Mouse (Mus musculus) CH12.LX (cell line): ENCODE results near the gene Pkib. TPM values are rescaled to one million over a fixed set of nuclear protein-coding genes. Genes with fewer than 3 reads are reported as not detected.

Source experiments
- DNase-seq: peaks from one replicate; pipeline ENCODE4 v3.0.0-alpha.2; 2013; ENCODE audit errors: extremely low read depth
- H3K27ac ChIP-seq: 2 replicates; pipeline ENCODE4 v1.5.1; 2012; ENCODE audit warnings: low read depth, mild to moderate bottlenecking, control low read depth, moderate library complexity; ENCODE audit not compliant: insufficient read depth
- H3K27me3 ChIP-seq: replicated peaks from 2 replicates; pipeline ENCODE3; 2012; ENCODE audit warnings: inconsistent platforms
- H3K36me3 ChIP-seq, 2 experiments: replicated peaks in 1 of 2; 2 replicates each; pipeline versions ENCODE3 to v1.6.1; 2012; ENCODE audit warnings: inconsistent platforms in 1 of 2, low read length in 1 of 2, mild to moderate bottlenecking in 1 of 2, mixed read lengths in 1 of 2, moderate library complexity in 1 of 2; ENCODE audit not compliant: control insufficient read depth in 1 of 2, insufficient read depth in 1 of 2
- H3K4me1 ChIP-seq, 2 experiments: 2 replicates each; pipeline ENCODE4 v1.6.1; 2012; ENCODE audit warnings: inconsistent platforms in 1 of 2, moderate library complexity in 1 of 2; ENCODE audit not compliant: insufficient read depth in 2 of 2, control insufficient read depth in 1 of 2
- H3K4me2 ChIP-seq: 2 replicates; pipeline ENCODE4 v1.6.1; 2012; ENCODE audit warnings: low read depth, mild to moderate bottlenecking, control low read depth; ENCODE audit not compliant: poor library complexity, insufficient read depth, severe bottlenecking
- H3K4me3 ChIP-seq, 3 experiments: fragments of 150-350 bp in 1 of 3; sonication (generic) in 1 of 3; replicated peaks in 1 of 3; 2 replicates each; pipeline versions ENCODE3 to v1.5.1; 2011 to 2012; ENCODE audit warnings: low read depth in 2 of 3, low read length in 2 of 3, mild to moderate bottlenecking in 2 of 3, moderate library complexity in 2 of 3, control low read depth in 1 of 3, improper control_type of control experiment in 1 of 3, inconsistent platforms in 1 of 3, mixed read lengths in 1 of 3; ENCODE audit not compliant: poor library complexity in 1 of 3
- H3K79me2 ChIP-seq: replicated peaks from 2 replicates; pipeline ENCODE4 v1.6.1; 2012; ENCODE audit warnings: mild to moderate bottlenecking, moderate library complexity; ENCODE audit not compliant: control insufficient read depth, poor library complexity, insufficient read depth, severe bottlenecking; ENCODE audit errors: extremely low read depth
- H3K9ac ChIP-seq: 2 replicates; pipeline ENCODE4 v1.6.1; 2012; ENCODE audit warnings: low read depth, mild to moderate bottlenecking, control low read depth, moderate library complexity; ENCODE audit not compliant: insufficient read depth
- H3K9me3 ChIP-seq: replicated peaks from 2 replicates; pipeline ENCODE3; 2012; ENCODE audit warnings: low read length, inconsistent platforms, mixed read lengths
- CHD1 ChIP-seq: IDR thresholded peaks from 2 replicates; pipeline ENCODE4 v1.6.1; 2012; ENCODE audit warnings: low read depth, low read length, improper control_type of control experiment, inconsistent platforms
- CTCF ChIP-seq, 2 experiments: IDR thresholded peaks in 1 of 2; conservative IDR thresholded peaks in 1 of 2; 2 replicates each; pipeline ENCODE4 v1.5.1; 2011 to 2012; ENCODE audit warnings: low read depth in 2 of 2, low read length in 2 of 2, improper control_type of control experiment in 1 of 2, inconsistent platforms in 1 of 2, mild to moderate bottlenecking in 1 of 2, moderate library complexity in 1 of 2
- ELF1 ChIP-seq: IDR thresholded peaks from 2 replicates; pipeline ENCODE4 v1.6.1; 2014; ENCODE audit warnings: low read depth, mild to moderate bottlenecking, inconsistent platforms, low read length, improper control_type of control experiment
- EP300 ChIP-seq: IDR thresholded peaks from 2 replicates; pipeline ENCODE4 v1.6.1; 2011; ENCODE audit warnings: low read length, improper control_type of control experiment
- ETS1 ChIP-seq: conservative IDR thresholded peaks from 2 replicates; pipeline ENCODE4 v1.6.1; 2012; ENCODE audit warnings: low read depth, mild to moderate bottlenecking, inconsistent platforms, low read length, improper control_type of control experiment, moderate library complexity
- GABPA ChIP-seq: IDR thresholded peaks from 2 replicates; pipeline ENCODE4 v1.6.1; 2012; ENCODE audit warnings: low read depth, low read length, improper control_type of control experiment, inconsistent platforms; ENCODE audit not compliant: insufficient replicate concordance
- HCFC1 ChIP-seq: IDR thresholded peaks from 2 replicates; pipeline ENCODE4 v1.6.1; 2012; ENCODE audit warnings: low read depth, mild to moderate bottlenecking, inconsistent platforms, low read length, improper control_type of control experiment
- IRF4 ChIP-seq: IDR thresholded peaks from 2 replicates; pipeline ENCODE4 v1.6.1; 2014; ENCODE audit warnings: low read depth, mild to moderate bottlenecking, inconsistent platforms, low read length, improper control_type of control experiment
- KAT2A ChIP-seq: IDR thresholded peaks from 2 replicates; pipeline ENCODE4 v1.6.1; 2012; ENCODE audit warnings: low read length, improper control_type of control experiment, inconsistent platforms; ENCODE audit not compliant: insufficient replicate concordance
- MAX ChIP-seq: IDR thresholded peaks from 2 replicates; pipeline ENCODE4 v1.6.1; 2011; ENCODE audit warnings: low read length, improper control_type of control experiment
- MAZ ChIP-seq: IDR thresholded peaks from 2 replicates; pipeline ENCODE4 v1.6.1; 2012; ENCODE audit warnings: low read depth, mild to moderate bottlenecking, inconsistent platforms, low read length, improper control_type of control experiment, moderate library complexity
- MEF2A ChIP-seq: IDR thresholded peaks from 2 replicates; pipeline ENCODE4 v1.6.1; 2014; ENCODE audit warnings: low read depth, mild to moderate bottlenecking, inconsistent platforms, low read length, improper control_type of control experiment, borderline replicate concordance
- MYC ChIP-seq: IDR thresholded peaks from 2 replicates; pipeline ENCODE4 v1.6.1; 2011; ENCODE audit warnings: low read depth, mild to moderate bottlenecking, improper control_type of control experiment, low read length
- POLR2A ChIP-seq: IDR thresholded peaks from 2 replicates; pipeline ENCODE4 v1.6.1; 2011; ENCODE audit warnings: low read depth, mild to moderate bottlenecking, improper control_type of control experiment, low read length
- TBP ChIP-seq: conservative IDR thresholded peaks from 2 replicates; pipeline ENCODE4 v1.6.1; 2011; ENCODE audit warnings: low read depth, low read length, improper control_type of control experiment
- UBTF ChIP-seq: IDR thresholded peaks from 2 replicates; pipeline ENCODE4 v1.6.1; 2012; ENCODE audit warnings: low read depth, mild to moderate bottlenecking, inconsistent platforms, low read length, improper control_type of control experiment, moderate library complexity
- USF1 ChIP-seq: IDR thresholded peaks from 2 replicates; pipeline ENCODE4 v1.6.1; 2014; ENCODE audit warnings: low read depth, mild to moderate bottlenecking, inconsistent platforms, low read length, improper control_type of control experiment
- ZC3H11A ChIP-seq: IDR thresholded peaks from 2 replicates; pipeline ENCODE4 v1.6.1; 2012; ENCODE audit warnings: low read depth, mild to moderate bottlenecking, inconsistent platforms, low read length, improper control_type of control experiment
- ZMIZ1 ChIP-seq: IDR thresholded peaks from 2 replicates; pipeline ENCODE4 v1.6.1; 2012; ENCODE audit warnings: low read depth, mild to moderate bottlenecking, inconsistent platforms, low read length, improper control_type of control experiment
- ZNF384 ChIP-seq: IDR thresholded peaks from 2 replicates; pipeline ENCODE4 v1.6.1; 2012; ENCODE audit warnings: low read depth, low read length, improper control_type of control experiment, inconsistent platforms
- dilution Hi-C: fragments of 300-500 bp; cut with MboI; formaldehyde crosslinking; loops from 2 replicates; pipeline ENCODE4 v1.14.3; 2020; ENCODE audit warnings: low sequenced_read_pairs; ENCODE audit not compliant: extremely low pct_unique_long_range_greater_than_20kb, extremely low pct_ligation_motif_present
- in situ Hi-C: fragments of 300-500 bp; cut with MboI; formaldehyde crosslinking; loops from 3 replicates; pipeline ENCODE4 v1.14.3; 2019; ENCODE audit warnings: low sequenced_read_pairs, low pct_ligation_motif_present, low pct_unique_long_range_greater_than_20kb, mixed read lengths
- polyA plus RNA-seq: library from polyadenylated mRNA; unstranded; fragments of >175 nt; gene quantifications from 2 replicates; pipeline ENCODE4 v1.2.1, GENCODE M21; 2012; ENCODE audit warnings: low read depth; ENCODE audit not compliant: insufficient read length
- total RNA-seq, 2 experiments: library from RNA; depleted of rRNA; stranded (reverse); fragments of 300-350 nt in 1 of 2; fragments of >200 nt in 1 of 2; gene quantifications; 2 replicates each; pipeline ENCODE4 v1.2.3; 2012 to 2014

The Pkib gene
- total and polyA plus RNA-seq, 3 experiments = 1.3 to 4.1 (median 1.9) TPM

DNA sequence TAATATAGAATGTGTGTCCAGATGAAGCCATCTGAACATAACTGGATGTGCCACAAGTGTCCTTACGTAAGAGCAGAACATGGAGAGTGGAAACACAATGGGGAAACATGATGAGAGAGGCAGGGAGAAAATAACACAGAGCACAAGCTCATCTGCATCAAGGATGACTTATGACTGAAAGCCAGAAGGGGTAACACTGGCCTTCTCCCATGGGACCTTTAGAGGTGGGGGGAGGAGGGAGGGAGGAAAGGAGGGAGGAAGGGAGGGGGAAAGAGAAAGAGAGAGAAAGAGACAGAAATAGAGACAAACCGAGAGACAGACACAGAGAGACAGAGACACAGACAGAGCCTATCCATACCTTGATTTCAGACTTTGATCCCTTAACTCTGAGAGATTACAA lies 4.0 kb upstream of the Pkib start:
- TF ChIP-seq POLR2A (no peak), ELF1 (no peak), TBP (no peak), USF1 (no peak), ZNF384 (no peak), MAZ (peak; percentile 93), UBTF (no peak), MEF2A (0 out of 2 replicates have a peak, but pooled peaks have one; percentile 23), KAT2A (no peak), ETS1 (peak; percentile 32; the same call in 1 of the 2 replicates), ZMIZ1 (no peak), MYC (no peak), GABPA (no peak), EP300 (no peak), ZC3H11A (no peak), IRF4 (peak; percentile 20; the same call in 1 of the 2 replicates), HCFC1 (no peak)
- no peaks in the 10 kb centered on the region for H3K27me3 ChIP-seq
- peaks cover 4 to 35% of the 10 kb centered on the region in 2 experiments; a peak in 3 of 4 replicates for H3K4me1 ChIP-seq
- H3K4me3 ChIP-seq = no peak overlapping the region
- peak; percentile 64 for DNase-seq
- H3K4me2 ChIP-seq = no peak overlapping the region
- H3K79me2 ChIP-seq = no peaks in the 10 kb centered on the region
- H3K36me3 ChIP-seq = no peaks in the 10 kb centered on the region
- in situ Hi-C loops = no loop called here
- no peak overlapping the region for H3K9ac ChIP-seq
- peaks cover 5% of the 10 kb centered on the region for H3K9me3 ChIP-seq
- H3K27ac ChIP-seq = no peak overlapping the region
- dilution Hi-C loops = no loop called here

- dilution Hi-C loops = no loop called here
- Histone ChIP-seq H3K9ac (no peak overlapping the region), H3K4me2 (no peak overlapping the region), H3K4me3 (no peak overlapping the region), H3K79me2 (no peaks in the 10 kb centered on the region), H3K36me3 (no peaks in the 10 kb centered on the region), H3K27me3 (no peaks in the 10 kb centered on the region), H3K27ac (no peak overlapping the region), H3K4me1 (peaks cover 4 to 38% of the 10 kb centered on the region in 2 experiments; a peak in 3 of 4 replicates), H3K9me3 (peaks cover 5% of the 10 kb centered on the region)
- TF ChIP-seq CTCF (conservative IDR thresholded peaks at IDR 0.05 in 1 of 2, IDR thresholded peaks at IDR 0.05 in 1 of 2; ENCODE audit: low read depth in 2 of 2, low read length in 2 of 2) (0 out of 4 replicates have a peak, but pooled peaks have one; percentile 6 to 8), MAX (no peak), CHD1 (no peak)
- in situ Hi-C loops = no loop called here
- DNase-seq = no peak
Observed at GRCm38 (mm10) chr10:57630557-57630956, 1.2 kb upstream of the Pkib start.
